Mouse (Mus musculus): Measurements from ENCODE around the gene 1700019N19Rik.

1700019N19Rik gene

DNA sequence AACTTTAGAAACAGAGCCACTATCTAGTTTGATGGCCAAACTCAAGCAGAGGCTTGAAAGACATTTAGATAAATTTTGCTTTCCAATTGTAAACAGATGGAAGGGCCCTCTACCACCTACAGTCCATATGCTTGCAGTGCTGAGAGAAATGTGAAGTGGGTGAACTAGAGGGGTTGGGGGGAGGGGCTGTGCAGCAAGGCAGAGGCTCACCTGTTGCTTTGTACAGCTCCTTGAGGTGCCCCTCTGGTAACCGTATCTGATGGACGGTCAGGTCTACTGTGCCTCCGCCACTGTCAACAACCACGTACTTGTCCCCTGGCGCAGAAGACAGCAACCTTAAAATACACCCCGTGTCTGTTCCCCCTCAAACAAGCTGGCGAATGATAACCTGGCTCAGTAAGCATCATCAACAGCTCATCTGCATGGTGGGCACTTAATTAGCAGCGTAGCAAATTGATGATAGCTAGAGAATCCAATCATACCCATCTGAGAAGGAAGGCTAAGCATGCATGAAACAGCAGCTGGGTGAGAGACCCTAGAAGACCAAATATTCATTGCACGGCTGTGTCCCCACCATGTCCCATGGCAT, 11.0 kb upstream of the 1700019N19Rik start:
- no peak for DNase-seq

DNA sequence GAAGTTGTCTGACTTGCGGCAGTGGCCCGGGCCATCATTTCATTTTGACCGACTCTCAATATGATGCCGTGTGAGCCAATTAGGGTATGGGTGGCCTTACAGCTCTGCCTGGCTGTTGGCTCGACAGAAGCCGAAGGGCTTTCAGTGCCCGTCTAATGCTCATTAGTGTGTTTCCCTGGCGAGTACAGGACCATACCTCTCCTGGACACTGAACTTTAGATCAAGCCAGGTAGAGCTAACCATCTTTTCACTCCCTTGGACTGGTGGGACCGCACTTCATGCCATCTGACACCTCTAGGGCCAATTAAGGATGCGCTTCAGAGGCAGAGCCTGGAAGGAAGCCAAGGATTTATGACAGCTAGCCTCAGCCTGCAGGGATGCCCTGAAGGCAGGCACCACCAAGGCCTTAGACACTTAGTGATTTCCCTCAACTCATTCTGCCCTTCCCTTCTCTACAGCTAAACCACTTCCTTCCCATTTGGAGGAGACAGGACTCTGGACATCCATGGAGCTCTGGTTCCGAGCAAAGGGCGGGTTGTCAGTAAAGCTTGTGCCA, 931 bp upstream of the 1700019N19Rik start:
- DNase-seq: no peak

DNA sequence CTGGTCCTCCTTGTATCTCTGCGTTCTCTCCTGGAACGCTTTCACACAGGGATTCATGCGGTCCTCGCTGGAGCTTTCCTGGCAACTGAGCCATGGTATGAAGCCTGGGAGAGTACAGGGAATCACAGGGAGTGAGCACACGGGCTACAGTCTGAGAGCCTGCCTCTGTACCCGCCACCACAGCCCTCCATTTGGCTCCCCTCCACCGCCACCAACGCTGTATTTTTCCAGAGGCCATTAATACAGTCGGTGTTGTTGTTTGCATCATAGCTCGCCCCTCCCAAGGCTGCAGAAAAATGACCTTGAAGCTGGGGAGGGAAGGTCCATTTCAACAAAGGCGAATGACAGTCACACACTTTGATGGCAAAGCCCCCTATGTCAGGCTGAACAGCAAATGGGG, 5.1 kb downstream of the 1700019N19Rik start:
- DNase-seq: no peak

DNA sequence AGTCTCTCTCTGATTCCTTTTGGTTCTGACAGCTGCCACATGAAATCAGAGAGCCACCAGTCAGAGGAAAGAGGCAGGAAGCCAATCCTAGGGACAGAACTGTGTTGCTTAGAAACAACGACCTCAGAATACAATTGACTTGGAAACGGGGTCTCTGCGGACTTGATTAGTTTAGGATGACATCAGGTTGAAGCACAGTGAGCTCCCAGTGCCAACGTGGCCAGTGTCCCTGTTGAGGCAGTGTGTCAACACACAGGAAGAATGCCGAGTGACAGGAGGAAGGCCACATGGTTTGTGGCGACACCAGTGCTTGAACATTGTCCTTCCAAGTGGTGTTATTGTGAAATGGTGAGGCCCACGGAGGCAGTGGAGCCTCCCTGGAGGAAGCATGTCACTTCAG, 10.3 kb downstream of the 1700019N19Rik start:
- no peak for DNase-seq

DNA sequence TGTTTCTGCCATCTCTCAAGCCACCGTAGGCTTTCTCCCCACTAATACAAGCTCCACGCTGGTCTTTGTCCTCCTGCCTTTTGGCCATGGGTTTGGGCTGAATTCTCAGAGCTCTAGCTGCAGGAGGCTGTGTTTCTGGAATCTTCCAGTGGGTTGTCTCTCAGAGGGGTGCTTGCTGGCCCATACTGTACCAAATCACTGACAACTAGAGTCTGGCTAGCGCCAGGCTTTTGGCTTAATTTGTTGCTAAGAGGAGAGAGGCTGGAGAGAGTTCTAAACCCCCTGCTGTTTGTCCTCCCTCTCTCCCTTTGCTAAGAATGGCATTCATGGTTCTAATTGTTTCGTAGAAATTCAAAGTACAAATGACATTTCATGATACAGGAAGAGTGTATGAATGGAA, 12.7 kb downstream of the 1700019N19Rik start:
- DNase-seq: no peak

DNA sequence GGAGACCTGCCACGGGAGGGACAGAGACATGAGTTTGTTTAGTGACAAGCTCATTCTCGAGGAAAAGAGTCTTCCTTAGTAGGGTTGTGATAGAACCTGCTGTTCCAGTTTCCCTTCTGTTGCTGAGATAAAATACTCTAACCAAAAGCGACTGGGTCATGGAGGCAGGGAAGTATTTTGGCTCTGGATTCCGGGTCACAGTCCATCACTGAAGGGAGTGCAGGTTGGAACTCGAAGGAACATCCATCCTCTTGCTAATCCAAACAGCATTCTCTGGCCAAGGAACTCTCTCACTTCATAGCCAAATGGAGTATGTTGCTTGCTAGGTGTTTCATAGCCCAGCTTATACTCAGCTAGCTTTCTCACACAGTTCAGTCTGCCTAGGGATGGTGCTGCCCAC, 17.8 kb downstream of the 1700019N19Rik start:
- no peak for DNase-seq

DNA sequence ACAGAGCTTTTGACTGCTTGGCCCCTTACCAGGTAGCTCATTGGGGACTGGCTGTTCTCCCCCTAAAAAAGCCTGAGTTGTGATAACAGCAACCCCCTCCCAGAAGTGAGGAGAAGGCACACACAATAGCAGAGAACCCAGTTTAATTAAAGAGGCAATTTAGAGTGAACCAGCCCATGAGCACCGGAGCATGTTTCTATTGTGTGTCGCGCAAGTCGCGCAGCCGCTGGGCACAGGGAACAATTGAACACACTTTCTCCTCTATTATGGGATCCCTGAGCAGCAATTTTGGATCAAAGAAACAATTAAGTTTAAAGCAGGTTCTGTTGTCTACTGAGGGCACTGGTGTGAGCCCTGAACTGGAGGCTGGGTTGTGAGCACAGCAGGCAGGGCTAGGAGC, 26.9 kb downstream of the 1700019N19Rik start:
- no peak for DNase-seq

DNA sequence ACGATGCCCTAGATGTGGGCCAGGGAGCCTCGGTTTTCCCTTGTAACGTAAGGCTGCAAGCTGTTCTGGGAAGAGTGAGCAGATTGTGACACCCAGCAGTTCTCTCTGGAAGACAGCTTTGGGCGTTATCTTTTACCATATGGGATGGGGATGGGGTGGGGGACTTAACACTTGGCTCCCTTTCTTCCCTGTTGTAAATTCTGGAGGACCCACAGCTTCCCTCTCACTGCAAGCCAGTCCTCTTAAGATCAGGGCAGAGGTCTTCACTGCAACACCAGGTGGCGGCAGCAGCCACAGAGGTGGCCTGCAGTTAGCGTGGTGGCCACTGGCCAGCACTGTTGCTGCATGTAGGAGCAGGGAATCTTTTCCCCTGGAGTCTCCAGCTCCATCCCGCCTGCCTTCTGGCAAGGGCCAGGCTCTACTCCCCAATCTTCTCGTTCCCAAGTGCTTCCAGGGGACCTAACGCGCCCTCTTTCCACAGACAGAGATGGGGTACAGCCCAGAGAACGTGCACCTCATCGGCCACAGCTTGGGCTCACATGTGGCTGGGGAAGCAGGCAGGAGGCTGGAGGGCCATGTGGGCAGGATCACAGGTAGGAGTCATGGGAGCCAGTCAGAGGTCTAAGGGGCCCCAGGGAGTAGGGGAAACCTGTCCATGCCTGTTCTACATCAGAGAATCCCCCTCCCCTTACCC, 31.3 kb downstream of the 1700019N19Rik start:
- DNase-seq: peak; percentile 49 to 83

DNA sequence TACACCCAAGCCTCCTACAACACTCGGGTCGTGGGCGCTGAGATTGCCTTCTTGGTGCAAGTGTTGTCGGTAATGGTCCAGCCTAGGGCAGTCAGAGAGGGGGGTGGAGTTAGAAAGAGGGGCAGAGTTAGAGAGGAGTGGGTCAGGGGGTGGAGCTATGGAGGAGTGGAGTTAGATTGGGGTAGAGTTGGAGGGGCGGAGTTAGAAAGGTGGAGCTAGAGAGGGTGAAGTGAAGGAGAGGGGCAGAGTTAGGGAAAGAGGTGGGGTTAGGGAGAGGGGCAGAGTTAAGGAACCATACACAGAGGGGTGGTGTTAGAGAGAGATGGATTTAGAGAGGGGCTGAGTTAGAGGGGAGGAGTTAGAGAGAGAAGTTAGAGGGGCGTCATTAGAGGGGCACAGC, 31.9 kb downstream of the 1700019N19Rik start:
- no peak for DNase-seq

DNA sequence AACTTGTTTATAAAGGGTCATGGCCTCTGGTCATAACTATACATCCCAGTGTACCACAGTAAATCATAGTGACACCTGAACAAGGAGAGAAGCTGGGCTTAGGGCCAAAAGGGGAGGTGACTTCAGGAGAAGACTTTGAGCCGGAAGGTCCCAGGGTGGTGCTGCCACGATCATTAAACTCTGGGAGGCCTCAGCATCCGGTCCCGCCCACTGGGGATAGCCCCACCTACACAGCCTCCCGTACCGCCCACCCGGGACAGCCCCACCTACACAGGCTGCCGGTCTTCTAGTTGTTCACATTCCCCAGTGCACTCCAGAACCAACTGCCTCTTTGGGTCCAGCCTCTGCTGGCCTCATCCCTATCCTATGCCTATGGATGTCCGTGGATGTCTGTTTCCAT, 34.8 kb downstream of the 1700019N19Rik start, which contains the start of gene Pnliprp2:
Gene Pnliprp2 (plus strand): TSS at position 297 of the 400 bp plus-strand sequence.
- DNase-seq: peak; percentile 56 to 76

DNA sequence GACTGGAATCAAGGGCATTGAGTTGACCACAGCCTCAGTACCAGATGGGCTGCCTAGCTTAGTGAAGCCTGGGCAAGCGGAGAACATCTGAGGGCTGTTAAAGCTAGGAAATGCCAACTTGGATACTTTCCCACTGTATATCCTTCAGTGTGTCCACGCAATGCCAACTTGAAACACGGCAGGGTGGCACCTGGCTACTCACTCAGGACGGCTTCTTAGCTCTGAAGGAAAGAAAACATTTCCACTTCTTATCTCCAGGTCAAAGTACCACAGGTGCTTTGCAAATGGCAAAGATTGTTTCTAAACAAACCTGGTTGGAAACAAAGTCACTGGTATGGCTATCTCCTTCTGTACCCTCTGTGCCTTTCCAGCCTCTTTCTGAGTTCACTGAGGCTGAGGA, 35.4 kb downstream of the 1700019N19Rik start:
- DNase-seq: no peak

DNA sequence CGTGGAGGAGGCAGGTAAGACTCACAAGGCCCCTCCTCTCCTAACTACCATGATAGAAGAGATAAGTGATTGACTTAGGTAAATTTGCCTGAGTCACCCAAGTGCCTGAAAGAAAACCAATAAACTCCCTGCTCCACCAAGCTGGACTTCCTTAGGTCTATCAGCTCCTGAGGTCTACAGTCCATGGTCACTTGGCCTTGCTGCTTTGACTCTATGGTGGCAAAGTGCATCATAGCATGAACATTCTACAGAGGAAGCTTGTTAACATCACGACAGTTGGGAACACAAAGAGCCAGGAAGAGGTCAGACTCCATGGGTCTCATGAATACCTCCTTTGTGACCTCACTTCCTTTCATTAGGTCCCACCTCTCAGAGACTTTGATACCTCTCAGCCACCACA, 42.8 kb downstream of the 1700019N19Rik start:
- DNase-seq: no peak

DNA sequence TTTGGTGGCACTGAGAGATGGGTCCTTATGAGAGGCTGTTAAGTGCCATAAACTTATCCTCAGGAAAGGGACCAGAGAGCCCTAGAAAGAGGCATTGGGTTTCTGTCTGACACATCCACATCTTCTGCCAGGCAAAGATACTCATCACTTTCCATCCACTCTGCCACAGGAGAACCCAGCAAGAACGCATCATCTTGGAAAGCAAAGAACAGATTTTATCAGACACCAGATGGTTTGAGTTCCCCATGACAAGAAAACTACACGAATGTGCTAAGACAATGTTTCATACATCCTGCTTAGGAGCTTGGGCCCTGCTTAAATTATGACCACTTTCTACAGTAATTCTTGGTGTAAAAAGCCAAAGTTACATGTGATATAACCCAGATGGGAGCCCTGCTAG, 43.4 kb downstream of the 1700019N19Rik start:
- no peak for DNase-seq

DNA sequence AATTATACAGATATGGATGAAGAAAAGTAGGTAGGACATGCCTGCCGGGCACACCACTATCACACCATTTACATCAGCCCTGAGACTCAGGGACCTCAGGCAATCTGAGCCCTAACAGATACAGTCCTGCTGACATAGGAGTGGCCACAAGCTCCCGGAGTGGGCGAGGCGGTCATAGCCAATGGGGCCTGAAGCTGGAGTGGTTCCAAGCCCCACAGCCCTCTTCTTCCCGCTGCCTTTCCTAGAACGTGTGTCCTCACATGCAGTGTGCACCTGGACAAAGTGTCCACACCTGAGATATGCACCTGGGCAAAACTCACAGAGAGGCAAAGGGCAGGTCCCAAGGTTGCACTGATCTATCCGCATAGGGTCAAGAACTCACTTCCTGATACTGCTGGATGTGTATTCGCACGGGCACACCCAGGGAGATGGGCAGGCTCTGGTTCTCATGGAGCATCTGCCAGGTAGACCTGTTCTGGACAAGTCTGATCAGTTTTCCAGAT, 46.7 kb downstream of the 1700019N19Rik start:
- DNase-seq: no peak

DNA sequence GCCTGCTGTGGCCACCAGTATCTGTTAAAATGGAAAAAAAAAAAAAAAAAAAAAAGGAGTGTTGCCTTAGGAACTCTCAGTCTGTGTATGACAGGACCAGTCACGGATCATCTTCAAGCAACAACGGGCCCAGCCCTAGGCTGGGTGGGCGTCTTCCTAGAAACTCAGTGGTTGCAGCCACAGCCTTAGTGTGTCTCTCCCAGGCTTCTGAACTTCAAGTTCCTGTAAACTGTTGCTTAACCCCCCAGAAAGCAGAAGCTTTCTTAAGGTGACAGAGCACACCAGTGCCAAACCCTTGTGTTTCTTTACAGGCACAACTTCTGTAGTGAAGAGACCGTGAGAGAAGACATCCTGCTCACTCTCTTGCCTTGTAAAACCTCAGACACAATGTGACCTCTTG, 50.5 kb downstream of the 1700019N19Rik start:
- no peak for DNase-seq

DNA sequence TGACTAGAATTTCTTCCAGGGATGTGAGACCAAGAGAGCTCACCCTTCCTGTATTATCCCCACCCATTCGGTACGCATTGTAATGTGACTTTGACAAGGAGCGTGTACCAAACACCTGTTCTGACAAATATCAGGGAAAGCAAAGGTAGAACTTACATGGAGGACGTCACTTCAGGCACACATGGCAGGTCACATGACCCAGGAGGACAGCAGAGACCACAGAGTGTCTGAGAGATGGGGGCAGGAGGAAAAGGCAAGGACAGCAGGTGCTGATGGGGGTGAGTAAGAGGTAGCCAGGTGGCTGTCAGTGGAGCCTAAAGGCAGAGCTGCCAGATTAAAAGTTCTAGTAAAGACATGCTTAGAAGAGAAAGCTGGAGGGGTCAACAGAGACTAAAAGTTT, 51.5 kb downstream of the 1700019N19Rik start:
- DNase-seq: no peak

DNA sequence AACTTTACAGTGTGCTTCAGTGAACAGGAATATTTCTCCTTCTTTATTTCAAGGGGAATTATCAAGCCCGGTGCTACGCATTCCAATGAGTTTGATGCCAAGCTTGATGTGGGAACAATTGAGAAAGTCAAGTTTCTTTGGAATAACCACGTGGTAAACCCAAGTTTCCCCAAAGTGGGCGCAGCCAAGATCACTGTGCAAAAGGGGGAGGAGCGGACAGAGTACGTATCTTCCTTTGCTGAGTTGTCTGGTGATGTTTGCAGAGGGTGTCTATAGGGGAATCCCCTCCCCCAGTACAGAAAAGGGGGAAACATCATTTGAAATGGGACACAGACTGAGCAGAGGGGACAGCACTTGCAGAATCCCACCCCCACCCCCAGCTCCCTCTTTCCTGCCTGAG, 53.2 kb downstream of the 1700019N19Rik start:
- DNase-seq: no peak

DNA sequence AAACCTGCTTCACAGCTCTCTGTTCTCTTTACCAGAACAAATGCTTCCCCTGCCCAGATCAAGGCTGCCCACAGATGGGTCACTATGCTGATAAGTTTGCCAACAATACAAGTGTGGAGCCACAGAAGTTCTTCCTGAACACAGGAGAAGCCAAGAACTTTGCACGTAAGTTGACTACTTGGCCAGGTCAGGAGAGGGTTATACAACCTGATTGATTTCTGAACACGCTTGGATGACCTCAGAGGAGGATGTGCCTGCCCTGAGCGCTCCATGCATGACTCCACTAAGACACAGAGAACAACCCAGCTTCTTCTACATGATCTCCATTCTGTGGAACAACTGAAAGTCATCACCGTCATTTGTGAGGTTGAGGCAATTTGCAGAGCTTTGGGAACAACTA, 56.1 kb downstream of the 1700019N19Rik start:
- DNase-seq: peak; percentile 11 to 18

Data from kidney, postnatal 36 days (tissue).